Mouse (Mus musculus) kidney, adult 2 months (tissue): ENCODE data around the gene Tnpo2.
A peak's percentile ranks its signal among the peaks of the same experiment; 100 is the strongest.

Experiments
- CTCF ChIP-seq: fragments of 200-500 bp; conservative IDR thresholded peaks from 2 replicates; pipeline ENCODE4 v1.5.1; 2011; ENCODE audit warnings: low read depth, mild to moderate bottlenecking, control low read depth, low read length, moderate library complexity, mixed read lengths; ENCODE audit not compliant: insufficient read depth, insufficient read length
- POLR2A ChIP-seq: fragments of 200-500 bp; IDR thresholded peaks from one replicate; pipeline ENCODE4 v1.6.1; 2011; ENCODE audit warnings: low read depth, low read length, control low read depth

- TF ChIP-seq CTCF (peak; percentile 78), POLR2A (no peak)
Observed at GRCm38 (mm10) chr8:85013230-85013840, 23.4 kb upstream of the Tnpo2 start.
